ENCODE assay signal across 9 mouse cellular contexts in the genomic region with DNA sequence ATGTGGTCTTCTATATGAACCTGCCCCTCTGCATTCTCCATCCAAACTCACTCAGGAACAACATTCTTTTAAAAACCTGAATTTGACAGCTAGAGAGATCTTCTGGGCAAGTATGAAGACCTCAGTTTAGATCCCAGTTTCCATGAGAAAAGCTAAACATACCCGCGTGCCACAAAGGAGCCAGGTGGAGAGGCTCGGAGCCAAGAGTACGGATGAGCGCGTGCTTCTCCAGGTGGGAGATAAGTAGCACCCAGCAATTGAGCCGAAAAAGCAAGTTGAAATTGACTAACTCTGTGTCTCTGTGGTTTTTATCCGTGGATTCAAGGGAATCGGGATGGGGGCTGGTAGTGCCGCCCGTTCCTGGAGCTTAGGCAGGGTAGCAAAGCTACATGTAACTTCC.
"Had no signal": no experiment of that assay in that cellular context is flagged by ENCODE, and none has a peak within 500 bp of the region (broad histone marks: within the 10 kb centered on the region; RNA-seq: fewer than 3 reads in every experiment).

No protein-coding gene starts in this region.

- DNase-seq: kidney, postnatal 14 days; kidney, postnatal 4 days; liver, embryonic 13.5 days; lung, adult 2 months; lung, postnatal 14 days; lung, postnatal 4 days; midbrain, embryonic 14.5 days; thymus, adult 18-20 months; thymus, postnatal 36 days had no signal
